Mouse (Mus musculus): ENCODE results near the gene Trnp1.

Gene Trnp1

GRCm38 (mm10) chr4:133460006-133460405 lies 38.3 kb downstream of the Trnp1 start:
- no peak for DNase-seq (ENCODE audit: low read depth)

- no peak for DNase-seq (ENCODE audit: low read depth)
These were observed 40.3 kb downstream of the Trnp1 start for GRCm38 (mm10) chr4:133458044-133458443.

- DNase-seq (ENCODE audit: low read depth): no peak
These were observed 45.9 kb downstream of the Trnp1 start for GRCm38 (mm10) chr4:133452433-133452832.

GRCm38 (mm10) chr4:133451536-133451935 lies 46.8 kb downstream of the Trnp1 start:
- peak; percentile 90 for DNase-seq (ENCODE audit: low read depth)

DNA sequence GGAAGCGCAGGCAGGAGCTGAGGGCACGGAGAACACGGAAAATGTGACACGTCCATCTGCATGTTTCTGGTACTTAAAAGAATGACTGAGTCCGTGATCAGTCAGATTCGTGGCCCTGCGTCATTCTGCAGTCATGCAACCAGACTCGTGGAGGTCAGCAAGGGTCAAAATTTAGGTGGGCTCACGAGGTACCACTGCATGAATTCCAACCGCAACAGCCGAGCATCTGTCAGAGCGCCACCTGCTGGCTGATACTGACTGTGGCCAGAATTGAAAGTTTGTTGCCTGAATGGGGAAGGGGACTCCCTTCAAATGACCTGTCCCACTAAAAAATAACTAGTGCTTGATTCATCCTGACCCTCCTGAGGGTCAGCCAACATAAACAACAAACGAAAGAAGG lies 48.6 kb downstream of the Trnp1 start:
- DNase-seq (ENCODE audit: low read depth): peak; percentile 74

GRCm38 (mm10) chr4:133448708-133449388 lies 49.5 kb downstream of the Trnp1 start:
- no peak for DNase-seq (ENCODE audit: low read depth)

DNA sequence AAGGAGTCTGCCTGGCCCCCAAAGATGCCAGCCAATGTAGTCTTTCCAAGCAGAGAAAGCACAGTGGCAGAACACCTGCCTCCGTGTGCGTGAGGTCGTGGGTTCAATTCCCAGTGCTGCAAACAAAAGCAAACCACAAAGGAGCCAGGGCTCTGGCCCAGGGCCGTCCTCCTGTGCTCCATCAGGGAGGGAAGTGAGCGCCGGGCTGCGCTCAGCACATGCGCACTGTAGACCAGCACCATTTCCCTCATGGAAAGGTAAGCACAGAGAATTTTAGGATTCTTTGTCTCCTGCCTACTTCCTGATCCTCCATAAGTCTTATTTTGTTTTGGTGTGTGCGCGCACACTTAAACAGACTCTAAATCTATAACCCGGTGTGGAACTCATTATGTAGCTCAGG lies 50.4 kb downstream of the Trnp1 start:
- DNase-seq (ENCODE audit: low read depth): no peak

GRCm38 (mm10) chr4:133447366-133447765 lies 51.0 kb downstream of the Trnp1 start:
- DNase-seq (ENCODE audit: low read depth): no peak

DNA sequence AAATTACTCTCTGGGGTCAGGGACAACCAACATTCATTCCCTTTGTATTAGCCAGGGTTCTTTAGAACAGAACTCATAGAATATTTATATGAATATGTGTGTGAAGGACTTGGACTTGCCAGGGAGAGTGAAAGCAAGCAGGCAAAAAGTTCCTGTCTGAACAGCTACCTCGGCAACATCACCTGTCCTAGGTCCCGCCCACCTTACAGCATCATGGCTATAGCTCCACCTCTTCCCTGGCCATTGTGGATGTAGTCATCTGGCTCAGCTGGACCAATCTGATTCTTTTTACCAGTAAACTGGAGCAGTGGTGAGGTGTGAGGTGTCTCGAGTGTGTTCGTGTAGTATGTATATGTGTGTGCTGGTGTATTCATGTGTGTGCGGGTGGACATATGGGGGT lies 52.6 kb downstream of the Trnp1 start:
- DNase-seq (ENCODE audit: low read depth): no peak

DNA sequence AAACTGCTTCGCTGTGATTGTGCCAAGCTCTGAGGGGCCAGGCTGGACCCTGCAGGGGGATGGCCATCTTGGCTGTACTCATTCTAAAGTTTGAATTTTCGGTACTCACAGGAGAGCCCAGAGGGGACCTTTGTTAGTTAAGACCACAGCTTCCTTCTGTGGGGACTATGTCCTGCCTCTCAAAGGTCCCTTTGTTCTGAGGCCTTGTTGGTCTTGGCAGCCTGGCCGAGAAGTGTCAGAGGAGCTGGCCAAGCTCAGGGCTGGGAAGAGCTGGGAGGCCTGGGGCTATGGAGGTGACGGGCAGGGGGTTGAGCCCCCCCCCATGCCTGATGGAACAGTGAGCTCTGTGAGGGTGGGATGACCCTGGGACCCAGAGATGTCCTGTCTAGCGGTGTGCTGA lies 55.3 kb downstream of the Trnp1 start:
- no peak for DNase-seq (ENCODE audit: low read depth)

DNA sequence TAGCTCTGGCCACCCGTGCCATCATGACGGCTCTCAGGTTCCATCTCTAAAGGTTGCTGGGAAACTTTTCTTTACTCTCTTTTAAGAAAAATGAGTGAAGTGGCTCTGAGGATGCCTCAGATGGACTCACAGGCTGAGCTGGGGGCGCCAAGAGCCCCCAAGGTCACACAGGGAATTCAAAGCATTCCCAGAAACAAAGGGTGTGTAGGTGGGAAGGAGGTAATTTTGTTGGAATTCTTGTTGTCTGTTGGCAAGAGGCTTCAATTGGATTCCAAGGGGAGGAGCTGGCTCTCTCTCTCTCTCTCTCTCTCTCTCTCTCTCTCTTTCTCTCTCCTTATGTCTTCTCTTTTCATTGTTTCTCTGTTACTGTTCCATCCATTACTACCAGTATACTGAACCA lies 56.2 kb downstream of the Trnp1 start:
- DNase-seq (ENCODE audit: low read depth): no peak

Data from induced T-regulatory cell, adult 2 months (primary cell).